14 mouse cellular contexts compared by ENCODE assay signal in the genomic region with DNA sequence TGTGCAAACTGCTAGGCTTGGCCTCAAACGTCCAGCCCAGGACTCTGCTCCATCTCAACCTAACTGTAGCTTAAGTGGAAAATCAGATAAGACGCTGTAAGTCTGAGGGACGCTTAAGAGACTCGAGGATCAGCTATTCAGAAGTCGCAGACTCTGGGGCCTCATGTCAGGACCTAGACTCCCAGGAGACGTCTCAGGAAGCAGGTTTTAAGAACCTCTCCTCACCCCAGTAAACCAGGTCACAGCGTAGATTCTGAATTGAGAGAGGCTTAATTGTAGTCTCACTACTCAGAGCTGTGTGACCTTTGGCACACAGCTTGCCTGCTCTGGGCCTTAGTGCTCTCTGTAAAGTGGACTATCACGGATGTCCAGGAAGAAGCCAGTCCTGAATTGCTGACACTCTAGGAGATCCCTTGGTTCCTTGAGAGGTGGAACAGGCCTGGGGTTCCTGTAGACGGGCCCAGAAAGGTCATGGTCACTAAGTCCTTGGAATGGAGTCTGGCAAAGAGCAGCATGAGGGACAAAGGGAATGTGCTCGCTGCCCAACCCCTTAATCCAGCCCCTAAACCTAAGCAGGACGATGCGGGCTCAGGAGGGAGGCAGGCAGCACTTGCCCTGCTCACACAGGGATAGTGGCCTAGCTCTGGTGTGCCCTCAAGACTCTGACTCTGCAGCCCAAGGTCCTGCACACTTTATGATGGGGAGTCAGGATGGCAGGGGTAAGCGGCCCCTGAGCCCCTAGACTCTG. TPM values are rescaled to one million over a fixed set of nuclear protein-coding genes. Genes with fewer than 3 reads are reported as not detected.
DNase-seq lines count a peak whose midpoint lies in the region; ATAC-seq and TF ChIP-seq lines count a peak whose summit lies in the region.
"Had no signal": no experiment of that assay in that cellular context is flagged by ENCODE, and none has a peak within 500 bp of the region (broad histone marks: within the 10 kb centered on the region; RNA-seq: fewer than 3 reads in every experiment).

No protein-coding gene starts in this region.

- DNase-seq in forebrain, embryonic 10.5 days (ENCODE audit: extremely low spot score, low spot score): no peak
- no peak for DNase-seq in forebrain, postnatal 0 days
- DNase-seq in liver, embryonic 13.5 days: no peak
- no peak for DNase-seq in liver, embryonic 11.5 days (ENCODE audit: low spot score)
- peak; percentile 52 for DNase-seq in induced T-regulatory cell, adult 2 months (ENCODE audit: low read depth)
- DNase-seq in cerebellum, adult 9-11 months: no peak
- DNase-seq in gastrocnemius, postnatal 4 days (ENCODE audit: low spot score in 2 of 2): no peak
- DNase-seq: B cell, adult 2 months; heart, postnatal 36 days; layer of hippocampus, postnatal 36 days had no signal

- no peak for TF ChIP-seq CTCF in forebrain, postnatal 0 days (IDR thresholded peaks at IDR 0.05; ENCODE audit: low read depth)
- TF ChIP-seq CTCF in small intestine, adult 2 months (IDR thresholded peaks at IDR 0.05; ENCODE audit: extremely low read depth, insufficient read length, insufficient replicate concordance, low read depth, low read length): no peak

- WGBS in forebrain, embryonic 10.5 days: 60% methylated on average over 13 of the region's 13 CpGs
- 63% methylated on average over 13 of the region's 13 CpGs for WGBS in forebrain, postnatal 0 days
- WGBS in liver, embryonic 13.5 days (ENCODE audit: insufficient replicate concordance): 49% methylated on average over 13 of the region's 13 CpGs
- WGBS in liver, embryonic 11.5 days: 60% methylated on average over 13 of the region's 13 CpGs
- 56% methylated on average over 13 of the region's 13 CpGs for WGBS in small intestine, adult 2 months

- ATAC-seq in forebrain, postnatal 0 days: no peak
- no peak for ATAC-seq in liver, embryonic 13.5 days (ENCODE audit: low read depth)
- ATAC-seq in liver, embryonic 11.5 days (replicated peaks; ENCODE audit: low FRiP score): no peak
- ATAC-seq: activated CD4-positive, CD25-positive, alpha-beta regulatory T cell, adult 4 months; midbrain, embryonic 13.5 days had no signal

- peaks cover 43% of the 10 kb centered on the region for H3K4me1 ChIP-seq in forebrain, embryonic 10.5 days
- H3K4me1 ChIP-seq in forebrain, postnatal 0 days (ENCODE audit: insufficient read depth): no peaks in the 10 kb centered on the region
- peaks cover 93% of the 10 kb centered on the region for H3K4me1 ChIP-seq in liver, embryonic 13.5 days (replicated peaks)
- H3K4me1 ChIP-seq in liver, embryonic 11.5 days (replicated peaks; ENCODE audit: control insufficient read depth, insufficient read depth, low read length): peaks cover 45% of the 10 kb centered on the region
- peaks cover 83% of the 10 kb centered on the region for H3K4me1 ChIP-seq in small intestine, adult 2 months (ENCODE audit: control insufficient read depth, insufficient read depth, insufficient read length, low read length)

- no peaks in the 10 kb centered on the region for H3K9me3 ChIP-seq in forebrain, embryonic 10.5 days
- H3K9me3 ChIP-seq in forebrain, postnatal 0 days (ENCODE audit: low read length): no peaks in the 10 kb centered on the region
- no peaks in the 10 kb centered on the region for H3K9me3 ChIP-seq in liver, embryonic 13.5 days (replicated peaks)
- H3K9me3 ChIP-seq in liver, embryonic 11.5 days (ENCODE audit: control insufficient read depth, low read length): no peaks in the 10 kb centered on the region
- H3K9me3 ChIP-seq: G1E; midbrain, embryonic 13.5 days had no signal

- no peaks in the 10 kb centered on the region for H3K36me3 ChIP-seq in forebrain, embryonic 10.5 days (replicated peaks)
- no peaks in the 10 kb centered on the region for H3K36me3 ChIP-seq in forebrain, postnatal 0 days (ENCODE audit: insufficient read depth)
- peaks cover 47% of the 10 kb centered on the region for H3K36me3 ChIP-seq in liver, embryonic 13.5 days
- H3K36me3 ChIP-seq in liver, embryonic 11.5 days (ENCODE audit: control insufficient read depth, insufficient read depth, low read length): no peaks in the 10 kb centered on the region
- peaks cover 22% of the 10 kb centered on the region for H3K36me3 ChIP-seq in small intestine, adult 2 months (ENCODE audit: control insufficient read depth, insufficient read depth, low read length)
- H3K36me3 ChIP-seq: G1E; midbrain, embryonic 13.5 days had no signal

- peaks cover 21% of the 10 kb centered on the region; the same call in 1 of the 2 replicates for H3K27me3 ChIP-seq in forebrain, embryonic 10.5 days (ENCODE audit: poor library complexity, severe bottlenecking)
- H3K27me3 ChIP-seq in forebrain, postnatal 0 days (ENCODE audit: insufficient read depth, low read length): no peaks in the 10 kb centered on the region
- H3K27me3 ChIP-seq in liver, embryonic 13.5 days: no peaks in the 10 kb centered on the region
- H3K27me3 ChIP-seq in liver, embryonic 11.5 days (replicated peaks; ENCODE audit: control insufficient read depth, insufficient read depth, low read length): no peaks in the 10 kb centered on the region
- no peaks in the 10 kb centered on the region for H3K27me3 ChIP-seq in small intestine, adult 2 months (ENCODE audit: control insufficient read depth, insufficient read depth, low read length)

- no peak overlapping the region for H3K9ac ChIP-seq in forebrain, postnatal 0 days
- H3K9ac ChIP-seq in liver, embryonic 13.5 days: peak overlapping the region; percentile 70
- no peak overlapping the region; the same call in 1 of the 2 replicates for H3K9ac ChIP-seq in liver, embryonic 11.5 days (ENCODE audit: low read depth, low read length)
- H3K9ac ChIP-seq: midbrain, embryonic 13.5 days had no signal

- H3K4me3 ChIP-seq in forebrain, embryonic 10.5 days: no peak overlapping the region
- no peak overlapping the region for H3K4me3 ChIP-seq in forebrain, postnatal 0 days (ENCODE audit: low read depth, low read length)
- 0 out of 2 replicates have a peak overlapping the region, but pooled peaks have one; percentile 4 for H3K4me3 ChIP-seq in liver, embryonic 13.5 days (replicated peaks)
- no peak overlapping the region for H3K4me3 ChIP-seq in liver, embryonic 11.5 days (ENCODE audit: low read depth, low read length)
- H3K4me3 ChIP-seq in small intestine, adult 2 months (ENCODE audit: low read depth, low read length): no peak overlapping the region
- H3K4me3 ChIP-seq: midbrain, embryonic 13.5 days had no signal

- H3K27ac ChIP-seq in forebrain, embryonic 10.5 days: peak overlapping the region; percentile 73
- H3K27ac ChIP-seq in forebrain, postnatal 0 days (ENCODE audit: low read depth, low read length): no peak overlapping the region
- peak overlapping the region; percentile 98 for H3K27ac ChIP-seq in liver, embryonic 13.5 days
- no peak overlapping the region for H3K27ac ChIP-seq in liver, embryonic 11.5 days (ENCODE audit: low read depth, low read length)
- H3K27ac ChIP-seq in small intestine, adult 2 months (ENCODE audit: insufficient read depth, low read depth, low read length): peak overlapping the region; percentile 83
- H3K27ac ChIP-seq: midbrain, embryonic 13.5 days had no signal

- TF ChIP-seq POLR2A in small intestine, adult 2 months (IDR thresholded peaks at IDR 0.05; ENCODE audit: low read depth, low read length): peak; percentile 23; the same call in 1 of the 2 replicates

- H3K4me2 ChIP-seq in forebrain, postnatal 0 days (ENCODE audit: low read depth): no peak overlapping the region
- H3K4me2 ChIP-seq in liver, embryonic 13.5 days: peak overlapping the region; percentile 56
- H3K4me2 ChIP-seq in liver, embryonic 11.5 days: no peak overlapping the region
- H3K4me2 ChIP-seq: midbrain, embryonic 13.5 days had no signal

RNA-seq across cellular contexts. Expression of a gene that starts 16.2 kb away (rescaled TPM):
- polyA plus RNA-seq in forebrain, embryonic 10.5 days (2016; fragmentation: Nextera tagmentation; extraction: Ambion mirVana): 5.0 and 5.3 TPM in 2 replicates
- total RNA-seq in forebrain, postnatal 0 days (2014; rRNA removed): 9.7 and 12.7 TPM in 2 replicates
- polyA plus RNA-seq in forebrain, postnatal 0 days (2015; fragmentation: Nextera tagmentation; extraction: Ambion mirVana): 19.3 and 20.7 TPM in 2 replicates
- 88.5 and 90.1 TPM in 2 replicates for polyA plus RNA-seq in liver, embryonic 13.5 days (2015; fragmentation: Nextera tagmentation; extraction: Ambion mirVana)
- 16.5 and 16.9 TPM in 2 replicates for polyA plus RNA-seq in liver, embryonic 11.5 days (2014; fragmentation: Nextera tagmentation; extraction: Ambion mirVana)
- 123 and 433 TPM in 2 replicates for polyA plus RNA-seq in small intestine, adult 2 months (2012; rRNA removed)
- total RNA-seq in gastrocnemius, postnatal 4 days (2021): 10 to 100 TPM; 57.8 to 58.8 TPM

Comparison
In these comparisons a context has a peak if more than half of its experiments do, and no peak if none do; other contexts are left out.
1. H3K27ac ChIP-seq: peak in forebrain, embryonic 10.5 days (single experiment), liver, embryonic 13.5 days (single experiment) and small intestine, adult 2 months (single experiment); none in forebrain, postnatal 0 days (single experiment) and liver, embryonic 11.5 days (single experiment).